Mouse (Mus musculus) myocyte (in vitro differentiated cells): ENCODE measurements around the gene Capn5.

ENCODE experiments used
- POLR2A ChIP-seq: IDR thresholded peaks from one replicate; pipeline ENCODE4 v1.6.1; 2011; ENCODE audit warnings: low read depth, mild to moderate bottlenecking, control low read depth, moderate library complexity; ENCODE audit not compliant: insufficient read length
- POLR2AphosphoS2 ChIP-seq: IDR thresholded peaks from one replicate; pipeline ENCODE4 v1.6.1; 2011; ENCODE audit warnings: low read depth, control low read depth; ENCODE audit not compliant: insufficient read length
- SRF ChIP-seq: IDR thresholded peaks from one replicate; pipeline ENCODE4 v1.6.1; 2011; ENCODE audit warnings: low read depth; ENCODE audit not compliant: control insufficient read depth, insufficient read length
- TCF12 ChIP-seq: IDR thresholded peaks from one replicate; pipeline ENCODE4 v1.6.1; 2011; ENCODE audit warnings: mild to moderate bottlenecking, control low read depth; ENCODE audit not compliant: poor library complexity, insufficient read depth, severe bottlenecking

- TF ChIP-seq POLR2A (no peak), TCF12 (no peak), POLR2AphosphoS2 (no peak), SRF (no peak)
Observed at GRCm38 (mm10) chr7:98158481-98158880, 19.6 kb downstream of the Capn5 start.
